Mouse (Mus musculus): ENCODE results near the gene Ap2m1. TPM values are rescaled to one million over a fixed set of nuclear protein-coding genes. Genes with fewer than 3 reads are reported as not detected.

Ap2m1 gene
- polyA plus RNA-seq, 1 experiment from 2014 or later: 440 TPM

Other genes starting within 250 kb of the Ap2m1 start
- 63.5 and 64.1 TPM in 2 replicates for gene Parl, start 233.1 kb upstream of the Ap2m1 start, polyA plus RNA-seq (2015; fragmentation: Nextera tagmentation; extraction: Ambion mirVana)
- gene Cyp2ab1, start 210.1 kb upstream of the Ap2m1 start, polyA plus RNA-seq (2015; fragmentation: Nextera tagmentation; extraction: Ambion mirVana): not detected in 2 replicates
- 55.5 and 60.5 TPM in 2 replicates for gene Abcc5, start 109.1 kb upstream of the Ap2m1 start, polyA plus RNA-seq (2015; fragmentation: Nextera tagmentation; extraction: Ambion mirVana)
- 66.6 and 75.9 TPM in 2 replicates for gene Eif2b5, start 36.7 kb upstream of the Ap2m1 start, polyA plus RNA-seq (2015; fragmentation: Nextera tagmentation; extraction: Ambion mirVana)
- 16.9 and 24.3 TPM in 2 replicates for gene Dvl3, start 18.5 kb upstream of the Ap2m1 start, polyA plus RNA-seq (2015; fragmentation: Nextera tagmentation; extraction: Ambion mirVana)
- 47.1 and 50.5 TPM in 2 replicates for gene Abcf3, start 13.1 kb downstream of the Ap2m1 start, polyA plus RNA-seq (2015; fragmentation: Nextera tagmentation; extraction: Ambion mirVana)
- 0.09 and 0.80 TPM in 2 replicates for gene Vwa5b2, start 54.0 kb downstream of the Ap2m1 start, polyA plus RNA-seq (2015; fragmentation: Nextera tagmentation; extraction: Ambion mirVana)
- 13.4 and 17.6 TPM in 2 replicates for gene Eef1akmt4, start 76.1 kb downstream of the Ap2m1 start, polyA plus RNA-seq (2015; fragmentation: Nextera tagmentation; extraction: Ambion mirVana)
- not detected in 2 replicates for gene Gm49333, start 76.1 kb downstream of the Ap2m1 start, polyA plus RNA-seq (2015; fragmentation: Nextera tagmentation; extraction: Ambion mirVana)
- 23.6 and 30.7 TPM in 2 replicates for gene Alg3, start 76.3 kb downstream of the Ap2m1 start, polyA plus RNA-seq (2015; fragmentation: Nextera tagmentation; extraction: Ambion mirVana)
- gene Camk2n2, start 85.8 kb downstream of the Ap2m1 start, polyA plus RNA-seq (2015; fragmentation: Nextera tagmentation; extraction: Ambion mirVana): 0.31 and 0.46 TPM in 2 replicates
- gene Ece2, start 94.3 kb downstream of the Ap2m1 start, polyA plus RNA-seq (2015; fragmentation: Nextera tagmentation; extraction: Ambion mirVana): 0.93 and 1.5 TPM in 2 replicates
- gene Psmd2, start 116.2 kb downstream of the Ap2m1 start, polyA plus RNA-seq (2015; fragmentation: Nextera tagmentation; extraction: Ambion mirVana): 202 and 242 TPM in 2 replicates
- gene Eif4g1, start 132.8 kb downstream of the Ap2m1 start, polyA plus RNA-seq (2015; fragmentation: Nextera tagmentation; extraction: Ambion mirVana): 95.3 and 129 TPM in 2 replicates
- 7.1 and 9.0 TPM in 2 replicates for gene Fam131a, start 157.8 kb downstream of the Ap2m1 start, polyA plus RNA-seq (2015; fragmentation: Nextera tagmentation; extraction: Ambion mirVana)
- gene Polr2h, start 182.2 kb downstream of the Ap2m1 start, polyA plus RNA-seq (2015; fragmentation: Nextera tagmentation; extraction: Ambion mirVana): 41.0 and 54.5 TPM in 2 replicates
- gene Clcn2, start 182.3 kb downstream of the Ap2m1 start, polyA plus RNA-seq (2015; fragmentation: Nextera tagmentation; extraction: Ambion mirVana): 3.8 and 6.5 TPM in 2 replicates
- gene Chrd, start 197.6 kb downstream of the Ap2m1 start, polyA plus RNA-seq (2015; fragmentation: Nextera tagmentation; extraction: Ambion mirVana): 1.1 and 2.2 TPM in 2 replicates
- 0.08 and 0.34 TPM in 2 replicates for gene Thpo, start 199.0 kb downstream of the Ap2m1 start, polyA plus RNA-seq (2015; fragmentation: Nextera tagmentation; extraction: Ambion mirVana)

Measured in heart, embryonic 15.5 days (tissue).